Mouse (Mus musculus) limb, embryonic 13.5 days (tissue): Measurements from ENCODE around the gene Mettl16. TPM values are rescaled to one million over a fixed set of nuclear protein-coding genes. Genes with fewer than 3 reads are reported as not detected.

Source experiments
- ATAC-seq: fragments of 200-750 bp; cut with Nextera tagmentation; 2 replicates; pipeline ENCODE4 v1.8.0; 2017; ENCODE audit warnings: low read depth, moderate number of reproducible peaks, moderate TSS enrichment; ENCODE audit not compliant: low FRiP score
- H3K27ac ChIP-seq: fragments of 300-500 bp; sonication (generic); 2 replicates; pipeline ENCODE4 v1.5.1; 2015; ENCODE audit warnings: inconsistent platforms, mild to moderate bottlenecking, moderate library complexity
- H3K27me3 ChIP-seq: fragments of 300-500 bp; sonication (generic); 2 replicates; pipeline ENCODE4 v1.6.1; 2015; ENCODE audit warnings: mild to moderate bottlenecking, inconsistent platforms
- H3K36me3 ChIP-seq: fragments of 300-500 bp; sonication (generic); 2 replicates; pipeline ENCODE4 v1.6.1; 2015; ENCODE audit warnings: inconsistent platforms, mild to moderate bottlenecking, moderate library complexity
- H3K4me1 ChIP-seq: fragments of 300-500 bp; sonication (generic); 2 replicates; pipeline ENCODE4 v1.6.1; 2015; ENCODE audit warnings: inconsistent platforms
- H3K4me2 ChIP-seq: fragments of 300-500 bp; sonication (generic); replicated peaks from 2 replicates; pipeline ENCODE4 v1.6.1; 2015; ENCODE audit warnings: inconsistent platforms, mild to moderate bottlenecking, moderate library complexity
- H3K4me3 ChIP-seq: fragments of 300-500 bp; sonication (generic); 2 replicates; pipeline ENCODE4 v1.5.1; 2015; ENCODE audit warnings: moderate library complexity, mild to moderate bottlenecking, inconsistent platforms
- H3K9ac ChIP-seq: fragments of 300-500 bp; sonication (generic); 2 replicates; pipeline ENCODE4 v1.6.1; 2015; ENCODE audit warnings: mild to moderate bottlenecking, inconsistent platforms
- H3K9me3 ChIP-seq: fragments of 300-500 bp; sonication (generic); 2 replicates; pipeline ENCODE4 v1.6.1; 2016; ENCODE audit warnings: inconsistent platforms
- WGBS: fragments of 180-500 bp; shearing (Covaris S2); methylation state at CpG from one replicate; pipeline ENCODE4 v1.1.7; 2015; 5-methylcytosine and 5-hydroxymethylcytosine counted together
- polyA plus RNA-seq: library from polyadenylated mRNA; unstranded; fragments of >200 nt; fragmentation: Nextera tagmentation; extraction: Ambion mirVana; gene quantifications from 2 replicates; pipeline ENCODE4 v1.2.1, GENCODE M21; 2015

The Mettl16 gene
- polyA plus RNA-seq, 1 experiment from 2014 or later, result 61.1 TPM

DNA sequence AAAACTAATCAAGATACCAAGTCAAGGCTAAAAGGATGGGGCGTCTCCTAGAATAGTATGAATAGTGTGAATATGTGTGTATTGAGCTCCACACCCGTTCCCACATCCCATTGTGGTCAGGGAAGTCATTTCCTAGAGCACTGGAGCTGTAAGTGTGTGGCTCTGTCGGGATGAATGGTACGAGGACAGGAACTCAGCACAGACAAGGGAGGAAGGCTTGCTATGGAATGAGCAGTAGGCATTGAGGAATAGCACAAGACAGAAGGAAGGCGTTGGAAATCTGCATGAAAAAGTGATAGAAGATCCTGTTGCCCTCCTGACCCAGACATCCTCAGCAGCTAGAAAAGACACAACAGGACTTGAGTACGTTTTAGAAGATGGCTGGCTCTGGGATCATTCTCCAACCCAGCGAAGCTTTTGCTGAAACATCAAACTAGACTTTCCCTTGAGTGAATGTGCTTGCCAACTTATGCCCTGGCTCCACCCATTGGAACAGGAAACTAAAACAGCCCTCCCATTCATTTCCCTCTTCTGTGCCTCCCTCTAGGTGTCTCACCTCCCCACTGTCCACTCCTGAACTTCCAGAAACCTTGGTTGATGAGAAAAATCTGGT, 57.3 kb downstream of the Mettl16 start:
- Histone ChIP-seq H3K9ac (no peak overlapping the region), H3K4me3 (no peak overlapping the region), H3K9me3 (no peaks in the 10 kb centered on the region), H3K27ac (no peak overlapping the region), H3K36me3 (peaks cover 9% of the 10 kb centered on the region), H3K4me1 (peaks cover 24% of the 10 kb centered on the region), H3K4me2 (no peak overlapping the region), H3K27me3 (peaks cover 7% of the 10 kb centered on the region)
- ATAC-seq, result no peak
- WGBS, result 71% methylated on average over 7 of the region's 7 CpGs

DNA sequence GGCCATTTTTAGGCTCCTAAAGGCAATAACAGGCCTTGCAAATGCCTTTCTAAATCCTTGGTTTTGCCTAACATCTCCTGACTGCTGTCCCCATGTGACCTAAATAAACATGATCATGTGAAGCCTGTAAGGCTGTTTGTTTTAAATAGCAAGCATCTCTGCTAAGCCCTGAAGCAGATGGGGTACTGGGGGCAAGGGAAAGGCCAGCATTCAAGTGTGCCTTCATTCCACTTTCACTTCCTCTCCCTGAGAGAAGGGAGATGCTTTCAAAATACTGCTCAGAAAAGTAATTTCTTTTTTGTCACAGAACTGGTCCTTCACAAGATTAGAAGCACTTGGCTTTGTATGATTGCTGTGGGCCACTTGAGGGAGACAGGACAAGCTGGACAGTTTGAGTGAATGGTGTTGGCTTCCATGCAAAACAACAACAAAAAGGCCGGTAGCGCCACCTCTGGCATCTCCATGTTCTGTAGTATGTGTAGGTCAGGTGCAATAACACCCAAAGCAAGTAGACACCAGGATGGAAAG, 57.8 kb downstream of the Mettl16 start:
- Histone ChIP-seq H3K9ac (no peak overlapping the region), H3K27me3 (peaks cover 7% of the 10 kb centered on the region), H3K27ac (no peak overlapping the region), H3K36me3 (peaks cover 3% of the 10 kb centered on the region; the same call in 1 of the 2 replicates), H3K9me3 (no peaks in the 10 kb centered on the region), H3K4me3 (no peak overlapping the region), H3K4me1 (peaks cover 30% of the 10 kb centered on the region), H3K4me2 (0 out of 2 replicates have a peak overlapping the region, but pooled peaks have one; percentile 90)
- ATAC-seq, result no peak
- 33% methylated on average over 2 of the region's 2 CpGs for WGBS

DNA sequence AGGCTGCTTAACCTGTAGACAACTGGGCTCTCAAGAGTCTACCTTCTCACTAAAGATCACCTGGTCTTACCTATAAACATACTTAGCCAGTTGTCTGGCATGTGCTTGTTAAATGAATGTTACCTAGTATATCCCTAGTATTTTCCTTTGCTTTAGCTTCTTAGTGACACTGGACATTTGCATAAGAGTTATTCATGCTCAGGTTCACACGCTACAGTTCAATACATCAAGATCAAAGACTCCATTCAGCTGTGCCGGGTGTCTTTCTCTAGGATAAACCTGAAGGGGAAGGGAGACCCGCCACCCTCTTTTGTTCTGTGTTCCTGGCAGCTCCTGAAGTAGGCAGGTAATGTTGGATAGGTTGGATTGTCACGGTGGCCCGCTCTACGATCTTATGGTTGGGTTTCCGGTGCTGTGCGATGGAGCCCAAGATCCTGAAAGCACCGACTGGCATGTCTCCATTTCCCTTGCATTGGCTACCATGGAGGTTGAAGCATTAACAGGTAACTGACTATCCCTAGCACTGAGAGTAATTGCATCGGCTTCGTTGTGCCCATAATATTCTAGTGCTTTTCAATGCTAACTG, 58.4 kb downstream of the Mettl16 start:
- Histone ChIP-seq H3K4me3 (peak overlapping the region; percentile 98), H3K4me2 (peak overlapping the region; percentile 90), H3K27ac (peak overlapping the region; percentile 85; the same call in 1 of the 2 replicates), H3K9ac (peak overlapping the region; percentile 45; the same call in 1 of the 2 replicates), H3K36me3 (no peaks in the 10 kb centered on the region), H3K27me3 (peaks cover 7% of the 10 kb centered on the region), H3K4me1 (peaks cover 36% of the 10 kb centered on the region), H3K9me3 (no peaks in the 10 kb centered on the region)
- no peak for ATAC-seq
- WGBS, result 13% methylated on average over 11 of the region's 11 CpGs

DNA sequence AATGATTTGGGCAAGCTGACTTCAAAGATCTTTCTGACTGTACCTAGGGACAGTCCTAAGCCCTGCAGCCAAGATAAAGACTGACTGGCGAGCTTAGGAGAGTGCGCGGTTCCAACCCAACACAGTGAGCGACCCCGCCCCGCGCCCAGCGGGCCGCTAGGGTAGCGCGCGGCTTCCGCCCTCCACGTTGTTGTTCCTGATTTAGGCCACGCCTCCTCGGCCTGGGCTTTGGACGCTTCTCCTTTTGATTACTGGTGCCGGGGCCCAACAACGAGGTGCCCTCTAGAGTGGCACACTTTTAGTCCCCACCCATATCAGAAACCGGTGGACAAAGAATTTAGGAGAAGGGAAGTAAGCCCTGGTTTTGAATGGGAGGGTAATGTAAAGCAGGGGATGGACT, 59.2 kb downstream of the Mettl16 start:
- Histone ChIP-seq H3K4me3 (peak overlapping the region; percentile 98), H3K27ac (peak overlapping the region; percentile 85), H3K36me3 (no peaks in the 10 kb centered on the region), H3K4me2 (peak overlapping the region; percentile 90), H3K4me1 (peaks cover 43% of the 10 kb centered on the region), H3K27me3 (peaks cover 7% of the 10 kb centered on the region), H3K9me3 (no peaks in the 10 kb centered on the region), H3K9ac (peak overlapping the region; percentile 50; the same call in 1 of the 2 replicates)
- under 1% methylated on average over 20 of the region's 20 CpGs for WGBS
- ATAC-seq, result peak; percentile 48

DNA sequence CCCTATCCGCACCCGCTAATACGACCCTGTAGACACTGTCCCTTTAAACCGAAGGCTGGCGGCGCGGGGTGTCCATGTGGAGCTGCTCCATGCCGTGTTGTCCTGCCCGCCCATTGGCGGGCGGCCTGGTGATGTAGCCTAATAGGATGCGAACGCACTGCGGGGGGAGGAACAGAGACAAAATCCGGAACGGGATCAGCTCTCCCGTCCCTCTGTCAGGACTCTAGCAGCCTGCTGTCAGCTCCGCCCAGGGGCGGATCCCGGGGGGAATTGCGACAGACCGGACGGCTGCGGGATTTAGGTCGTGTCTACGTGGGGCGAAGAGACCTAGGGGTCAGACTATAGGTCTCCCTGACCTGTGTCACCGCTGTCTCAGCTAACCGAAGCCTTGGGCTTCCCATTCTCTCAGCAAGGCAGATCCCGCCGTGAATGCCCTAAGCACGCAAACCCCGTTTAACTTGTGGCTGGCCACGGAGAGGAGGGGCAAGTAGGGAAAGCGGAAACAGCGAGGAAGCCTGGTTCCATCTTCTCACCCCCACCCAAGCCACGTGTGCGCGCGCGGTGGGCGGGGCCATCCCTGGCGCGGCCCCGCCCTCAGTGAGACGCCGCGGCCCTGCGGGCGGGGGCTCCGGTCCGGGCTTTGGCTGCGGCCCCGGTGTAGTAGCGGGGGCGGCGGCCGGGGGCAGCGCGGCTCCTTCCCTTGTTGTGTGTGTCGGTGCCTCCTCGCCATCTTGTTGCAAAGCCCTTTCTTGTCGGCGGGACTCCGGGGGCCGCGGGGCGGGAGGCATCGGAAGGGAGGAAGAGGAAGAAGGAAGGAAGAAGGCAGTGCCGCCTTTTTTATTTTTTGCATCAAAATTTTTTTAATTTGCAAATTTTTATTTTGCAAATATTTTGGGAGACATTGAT, 59.9 kb downstream of the Mettl16 start, which contains the start of gene Mnt:
Gene Mnt, plus strand, starts transcription at position 665 of the 906 bp plus-strand sequence.
- peak; percentile 87 for ATAC-seq
- H3K4me2 ChIP-seq, result peak within 1 kb of the TSS; percentile 90
- H3K27me3 ChIP-seq, result peaks cover 7% of the 10 kb centered on the region
- H3K36me3 ChIP-seq, result no peaks in the 10 kb centered on the region
- H3K4me3 ChIP-seq, result peak within 1 kb of the TSS; percentile 98
- WGBS, result under 1% methylated on average over 68 of the region's 70 CpGs
- no peaks in the 10 kb centered on the region for H3K9me3 ChIP-seq
- peak within 1 kb of the TSS; percentile 87 for H3K9ac ChIP-seq
- H3K4me1 ChIP-seq, result peaks cover 47% of the 10 kb centered on the region
- H3K27ac ChIP-seq, result peak within 1 kb of the TSS; percentile 85

DNA sequence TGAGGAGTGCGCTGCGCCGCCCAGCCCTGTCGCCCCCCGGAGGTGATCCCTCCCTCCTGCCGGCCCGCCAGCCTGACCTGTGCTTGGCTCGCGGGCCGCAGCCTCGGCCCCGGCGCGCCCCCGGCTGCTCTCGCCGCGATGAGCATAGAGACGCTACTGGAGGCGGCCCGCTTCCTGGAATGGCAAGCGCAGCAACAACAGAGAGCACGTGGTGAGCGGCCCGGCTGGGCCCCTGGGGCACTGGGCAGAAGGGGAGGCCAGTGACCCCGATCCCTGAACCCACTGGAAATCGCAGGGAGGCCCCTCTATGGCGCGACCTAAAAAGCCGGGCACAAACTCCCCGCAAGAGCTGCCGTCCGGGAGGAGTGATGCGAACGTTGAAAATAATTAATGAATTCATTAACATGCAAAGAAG, 60.6 kb downstream of the Mettl16 start:
- H3K4me2 ChIP-seq, result peak overlapping the region; percentile 90
- H3K4me1 ChIP-seq, result peaks cover 50% of the 10 kb centered on the region
- peak overlapping the region; percentile 87 for H3K9ac ChIP-seq
- no peaks in the 10 kb centered on the region for H3K9me3 ChIP-seq
- ATAC-seq, result no peak
- no peaks in the 10 kb centered on the region for H3K36me3 ChIP-seq
- H3K27ac ChIP-seq, result peak overlapping the region; percentile 85
- peaks cover 7% of the 10 kb centered on the region for H3K27me3 ChIP-seq
- peak overlapping the region; percentile 98 for H3K4me3 ChIP-seq
- under 1% methylated on average over 35 of the region's 35 CpGs for WGBS

DNA sequence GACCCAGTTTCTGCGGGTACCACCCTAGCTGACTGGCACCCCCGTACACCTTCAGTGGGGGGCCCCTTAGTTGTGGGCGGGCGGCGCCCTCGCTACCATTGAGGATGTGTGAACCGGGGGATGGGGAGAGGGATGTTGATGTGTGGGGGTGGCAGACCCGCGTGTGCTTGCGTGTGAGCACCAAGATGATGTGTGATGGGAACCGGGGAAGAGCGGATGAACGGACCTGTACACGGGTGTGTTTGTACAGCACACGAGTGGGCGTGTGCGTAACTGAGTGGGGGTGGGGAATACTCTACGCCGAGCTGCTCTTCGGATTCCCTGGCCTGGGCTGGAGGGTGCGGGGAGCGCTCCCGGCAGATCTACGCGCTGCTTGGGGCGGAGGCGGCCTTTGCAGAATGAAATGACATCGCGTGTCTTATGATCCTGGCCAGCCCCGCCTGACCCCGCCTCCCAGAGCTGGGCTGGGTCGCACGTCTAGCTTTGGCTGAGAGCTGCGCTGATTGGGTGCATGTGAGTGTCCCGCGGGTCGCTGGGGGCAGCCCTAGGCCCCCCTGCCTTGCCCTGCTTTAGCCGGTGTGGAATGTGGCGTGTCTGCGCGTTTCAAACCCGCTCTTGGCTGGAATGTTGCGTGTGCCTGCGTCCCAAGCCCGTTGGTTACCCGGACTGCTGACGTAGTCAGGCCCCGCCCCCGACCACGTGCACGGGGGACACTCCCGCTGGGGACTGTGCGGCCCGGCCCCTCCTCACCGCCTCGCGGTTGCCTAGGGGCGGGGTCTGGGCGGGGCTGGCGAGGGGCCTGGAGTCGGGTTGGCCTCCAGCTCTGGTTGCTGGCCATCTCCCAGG, 61.2 kb downstream of the Mettl16 start:
- WGBS, result under 1% methylated on average over 61 of the region's 61 CpGs
- Histone ChIP-seq H3K4me1 (peaks cover 53% of the 10 kb centered on the region), H3K9ac (peak overlapping the region; percentile 87), H3K27ac (peak overlapping the region; percentile 89), H3K4me2 (peak overlapping the region; percentile 90), H3K4me3 (peak overlapping the region; percentile 98), H3K27me3 (peaks cover 7% of the 10 kb centered on the region), H3K9me3 (no peaks in the 10 kb centered on the region), H3K36me3 (0 out of 2 replicates have a peak, but pooled peaks cover 2% of the 10 kb centered on the region)
- ATAC-seq, result peak; percentile 79

DNA sequence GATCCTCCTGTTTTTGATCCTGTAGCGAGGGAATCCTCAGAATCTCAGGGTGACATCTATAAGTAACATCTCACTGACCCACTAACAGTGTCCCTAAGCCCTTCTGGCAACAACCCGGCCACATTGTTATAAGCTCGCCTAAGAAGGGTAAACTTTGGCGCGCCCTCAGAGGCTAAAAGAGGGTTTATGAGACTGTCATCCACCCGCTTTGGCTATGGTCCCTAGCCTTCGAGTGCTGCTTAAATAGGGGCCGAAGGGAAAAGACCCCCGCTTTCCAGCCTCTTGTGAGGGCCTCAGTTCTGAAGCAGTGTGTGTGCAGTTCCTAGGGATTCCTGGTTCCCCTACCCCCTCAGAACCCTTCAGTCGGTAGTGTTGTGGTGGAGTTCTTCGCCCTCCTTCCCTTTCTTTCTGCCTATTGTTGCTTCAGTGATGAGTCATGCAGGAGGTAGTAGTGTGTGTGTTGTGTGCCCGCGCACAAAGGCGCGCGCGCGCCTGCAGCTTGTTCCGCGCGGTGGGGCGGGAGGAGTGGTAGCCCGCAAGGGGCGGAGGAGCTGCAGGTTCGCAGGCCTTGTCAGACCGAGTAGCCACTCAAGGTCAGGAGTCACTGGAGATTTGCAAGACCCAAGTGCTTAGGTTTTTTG, 62.0 kb downstream of the Mettl16 start:
- H3K4me3 ChIP-seq, result peak overlapping the region; percentile 98
- peaks cover 60% of the 10 kb centered on the region for H3K4me1 ChIP-seq
- H3K9ac ChIP-seq, result peak overlapping the region; percentile 69
- peak overlapping the region; percentile 89 for H3K27ac ChIP-seq
- 0 out of 2 replicates have a peak, but pooled peaks cover 2% of the 10 kb centered on the region for H3K36me3 ChIP-seq
- no peak; the same call in 1 of the 2 replicates for ATAC-seq
- H3K4me2 ChIP-seq, result peak overlapping the region; percentile 90
- no peaks in the 10 kb centered on the region for H3K9me3 ChIP-seq
- under 1% methylated on average over 26 of the region's 26 CpGs for WGBS
- H3K27me3 ChIP-seq, result peaks cover 7% of the 10 kb centered on the region

DNA sequence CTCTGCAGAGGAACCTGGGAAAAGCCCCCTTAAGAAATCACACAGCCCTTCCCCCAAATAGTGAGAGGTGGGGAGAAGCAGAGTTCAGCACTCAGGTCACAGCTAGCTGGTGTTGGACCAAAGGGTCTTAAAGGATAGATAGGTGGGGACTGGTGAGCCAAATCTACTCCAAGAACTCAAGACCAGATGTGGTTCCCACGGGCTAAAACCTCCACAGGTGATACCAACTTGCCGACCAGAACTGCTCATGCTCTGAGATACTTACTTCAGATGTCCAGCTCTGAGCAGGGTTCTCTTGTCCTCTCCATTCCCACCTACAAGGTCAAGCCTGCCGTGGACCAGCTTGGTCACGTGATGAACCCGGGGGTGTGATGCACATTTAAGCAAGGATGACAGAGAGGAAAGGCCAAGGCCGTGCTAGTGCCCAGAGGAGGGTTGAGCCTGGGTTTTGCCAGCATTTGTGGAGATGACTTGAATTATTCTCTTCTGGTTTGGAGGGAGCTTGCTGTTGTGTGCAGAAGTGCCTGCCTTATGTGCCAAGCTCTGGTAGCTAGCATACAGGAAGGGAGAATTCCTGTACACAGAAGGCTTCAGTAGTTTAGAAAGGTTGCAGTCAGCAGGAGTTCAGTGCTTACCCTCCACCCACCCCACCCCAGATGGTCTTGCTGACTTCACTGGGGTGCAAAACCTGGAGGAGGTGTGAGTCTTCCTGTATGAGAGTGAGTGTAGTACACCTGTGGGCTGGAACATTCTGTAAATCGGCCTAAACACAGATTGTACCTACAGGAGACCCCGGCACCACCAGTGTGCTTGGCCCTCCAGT, 63.1 kb downstream of the Mettl16 start:
- Histone ChIP-seq H3K4me2 (peak overlapping the region; percentile 90), H3K27ac (peak overlapping the region; percentile 22), H3K9ac (peak overlapping the region; percentile 69; the same call in 1 of the 2 replicates), H3K4me3 (0 out of 2 replicates have a peak overlapping the region, but pooled peaks have one; percentile 98), H3K4me1 (peaks cover 53% of the 10 kb centered on the region), H3K27me3 (peaks cover under 1% of the 10 kb centered on the region; the same call in 1 of the 2 replicates), H3K9me3 (no peaks in the 10 kb centered on the region), H3K36me3 (0 out of 2 replicates have a peak, but pooled peaks cover 2% of the 10 kb centered on the region)
- WGBS, result 72% methylated on average over 8 of the region's 8 CpGs
- no peak for ATAC-seq

DNA sequence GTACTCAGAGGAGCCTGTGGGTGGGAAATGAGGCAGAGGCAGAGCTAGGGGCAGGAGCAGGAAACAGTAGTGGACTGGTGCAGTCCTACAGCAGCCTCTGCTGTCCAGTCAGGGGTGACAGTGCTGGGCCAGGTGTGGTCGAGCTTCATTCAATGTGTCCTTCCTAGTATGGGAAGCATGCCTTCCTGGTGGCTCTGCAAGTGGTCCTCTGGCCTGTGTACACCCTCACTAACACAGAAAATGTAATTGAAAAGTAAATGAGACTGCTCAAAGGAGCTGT, 63.7 kb downstream of the Mettl16 start:
- ATAC-seq, result no peak
- Histone ChIP-seq H3K4me2 (peak overlapping the region; percentile 90; the same call in 1 of the 2 replicates), H3K4me1 (peaks cover 53% of the 10 kb centered on the region), H3K27me3 (no peaks in the 10 kb centered on the region), H3K27ac (peak overlapping the region; percentile 22), H3K9ac (peak overlapping the region; percentile 43; the same call in 1 of the 2 replicates), H3K36me3 (0 out of 2 replicates have a peak, but pooled peaks cover 2% of the 10 kb centered on the region), H3K4me3 (no peak overlapping the region), H3K9me3 (no peaks in the 10 kb centered on the region)
- 60% methylated on average over 1 of the region's 1 CpGs for WGBS
